Mouse (Mus musculus) embryonic facial prominence, embryonic 15.5 days (tissue): ENCODE measurements at regions not wholly inside any gene's neighbourhood (a gene's known extent, or its start where the extent isn't known, plus 50 kb on each side); places are given as distances from the start of the nearest gene placed in this dataset.
"Not testable (repeated sequence)": the region's sequence is repeated elsewhere in the genome, so short reads cannot be mapped to it uniquely, and the experiment has no call there.

Source experiments
- ATAC-seq: fragments of 200-750 bp; cut with Nextera tagmentation; 2 replicates; pipeline ENCODE4 v1.8.0; 2017; ENCODE audit warnings: low read depth, moderate TSS enrichment; ENCODE audit not compliant: insufficient number of reproducible peaks, low FRiP score, low TSS enrichment
- H3K27ac ChIP-seq: fragments of 300-500 bp; sonication (generic); replicated peaks from 2 replicates; pipeline ENCODE4 v1.5.1; 2015; ENCODE audit warnings: mild to moderate bottlenecking, inconsistent platforms
- H3K27me3 ChIP-seq: fragments of 300-500 bp; sonication (generic); 2 replicates; pipeline ENCODE4 v1.6.1; 2015; ENCODE audit warnings: inconsistent platforms
- H3K36me3 ChIP-seq: fragments of 300-500 bp; sonication (generic); 2 replicates; pipeline ENCODE4 v1.6.1; 2015; ENCODE audit warnings: mild to moderate bottlenecking, inconsistent platforms
- H3K4me1 ChIP-seq: fragments of 300-500 bp; sonication (generic); 2 replicates; pipeline ENCODE4 v1.6.1; 2015; ENCODE audit warnings: inconsistent platforms
- H3K4me2 ChIP-seq: fragments of 300-500 bp; sonication (generic); replicated peaks from 2 replicates; pipeline ENCODE4 v1.6.1; 2015; ENCODE audit warnings: mild to moderate bottlenecking, inconsistent platforms
- H3K4me3 ChIP-seq: fragments of 300-500 bp; sonication (generic); replicated peaks from 2 replicates; pipeline ENCODE4 v1.5.1; 2015; ENCODE audit warnings: mild to moderate bottlenecking, inconsistent platforms
- H3K9ac ChIP-seq: fragments of 300-500 bp; sonication (generic); 2 replicates; pipeline ENCODE4 v1.6.1; 2015; ENCODE audit warnings: inconsistent platforms
- H3K9me3 ChIP-seq: fragments of 300-500 bp; sonication (generic); replicated peaks from 2 replicates; pipeline ENCODE4 v1.6.1; 2016; ENCODE audit warnings: inconsistent platforms
- WGBS: fragments of 180-500 bp; shearing (Covaris S2); methylation state at CpG from one replicate; pipeline ENCODE4 v1.1.7; 2015; 5-methylcytosine and 5-hydroxymethylcytosine counted together

GRCm38 (mm10) chr13:97483681-97484080, 242.8 kb downstream of the Enc1 start:
- no peak overlapping the region for H3K4me3 ChIP-seq
- ATAC-seq = no peak
- no peak overlapping the region for H3K4me2 ChIP-seq
- H3K9ac ChIP-seq = no peak overlapping the region
- peak overlapping the region; percentile 36; the same call in 1 of the 2 replicates for H3K27ac ChIP-seq
- WGBS = 35% methylated on average over 8 of the region's 8 CpGs
- H3K9me3 ChIP-seq = no peaks in the 10 kb centered on the region
- H3K4me1 ChIP-seq = peaks cover 30% of the 10 kb centered on the region
- no peaks in the 10 kb centered on the region for H3K27me3 ChIP-seq
- no peaks in the 10 kb centered on the region for H3K36me3 ChIP-seq

- peaks cover 18% of the 10 kb centered on the region for H3K4me1 ChIP-seq
- H3K9me3 ChIP-seq = no peaks in the 10 kb centered on the region
- ATAC-seq = no peak
- no peak overlapping the region for H3K4me3 ChIP-seq
- no peaks in the 10 kb centered on the region for H3K36me3 ChIP-seq
- no peak overlapping the region for H3K9ac ChIP-seq
- WGBS = 93% methylated on average over 3 of the region's 3 CpGs
- no peak overlapping the region for H3K27ac ChIP-seq
- H3K27me3 ChIP-seq = no peaks in the 10 kb centered on the region
- no peak overlapping the region for H3K4me2 ChIP-seq
Observed at GRCm38 (mm10) chr13:97482439-97482946, 241.6 kb downstream of the Enc1 start.

GRCm38 (mm10) chr13:97481259-97481658, 240.4 kb downstream of the Enc1 start:
- WGBS = 84% methylated on average over 2 of the region's 2 CpGs
- no peaks in the 10 kb centered on the region for H3K27me3 ChIP-seq
- peaks cover 15% of the 10 kb centered on the region for H3K4me1 ChIP-seq
- H3K36me3 ChIP-seq = no peaks in the 10 kb centered on the region
- no peak for ATAC-seq
- no peak overlapping the region for H3K4me3 ChIP-seq
- H3K27ac ChIP-seq = no peak overlapping the region
- H3K4me2 ChIP-seq = no peak overlapping the region
- no peaks in the 10 kb centered on the region for H3K9me3 ChIP-seq
- no peak overlapping the region for H3K9ac ChIP-seq

- Histone ChIP-seq H3K36me3 (no peaks in the 10 kb centered on the region), H3K4me3 (no peak overlapping the region), H3K27ac (no peak overlapping the region), H3K4me2 (no peak overlapping the region), H3K4me1 (peaks cover 5% of the 10 kb centered on the region), H3K9ac (no peak overlapping the region), H3K9me3 (no peaks in the 10 kb centered on the region), H3K27me3 (no peaks in the 10 kb centered on the region)
- WGBS = 85% methylated on average over 10 of the region's 10 CpGs
- no peak for ATAC-seq
Observed at GRCm38 (mm10) chr13:97479066-97479586, 238.2 kb downstream of the Enc1 start.

GRCm38 (mm10) chr13:97473971-97474365, 233.1 kb downstream of the Enc1 start:
- no peak overlapping the region for H3K27ac ChIP-seq
- peaks cover 13% of the 10 kb centered on the region; the same call in 1 of the 2 replicates for H3K4me1 ChIP-seq
- no peak for ATAC-seq
- H3K4me2 ChIP-seq = no peak overlapping the region
- no peaks in the 10 kb centered on the region for H3K27me3 ChIP-seq
- no peak overlapping the region for H3K4me3 ChIP-seq
- no peak overlapping the region for H3K9ac ChIP-seq
- H3K9me3 ChIP-seq = no peaks in the 10 kb centered on the region
- H3K36me3 ChIP-seq = no peaks in the 10 kb centered on the region
- WGBS = 58% methylated on average over 3 of the region's 3 CpGs

- 82% methylated on average over 7 of the region's 7 CpGs for WGBS
- Histone ChIP-seq H3K4me2 (no peak overlapping the region), H3K4me3 (no peak overlapping the region), H3K4me1 (peaks cover 15% of the 10 kb centered on the region; the same call in 1 of the 2 replicates), H3K9ac (no peak overlapping the region), H3K9me3 (no peaks in the 10 kb centered on the region), H3K27me3 (no peaks in the 10 kb centered on the region), H3K27ac (no peak overlapping the region), H3K36me3 (no peaks in the 10 kb centered on the region)
- no peak for ATAC-seq
Observed at GRCm38 (mm10) chr13:97473256-97473970, 232.5 kb downstream of the Enc1 start.

GRCm38 (mm10) chr13:97469999-97470398, 229.1 kb downstream of the Enc1 start:
- peaks cover 15% of the 10 kb centered on the region; the same call in 1 of the 2 replicates for H3K4me1 ChIP-seq
- H3K27me3 ChIP-seq = no peaks in the 10 kb centered on the region
- WGBS = 36% methylated on average over 10 of the region's 10 CpGs
- H3K9me3 ChIP-seq = no peaks in the 10 kb centered on the region
- ATAC-seq = 0 out of 2 replicates have a peak, but pooled peaks have one; percentile 15
- H3K36me3 ChIP-seq = no peaks in the 10 kb centered on the region
- H3K4me3 ChIP-seq = no peak overlapping the region
- no peak overlapping the region for H3K27ac ChIP-seq
- no peak overlapping the region for H3K9ac ChIP-seq
- H3K4me2 ChIP-seq = no peak overlapping the region

- no peaks in the 10 kb centered on the region for H3K9me3 ChIP-seq
- peaks cover 15% of the 10 kb centered on the region; the same call in 1 of the 2 replicates for H3K4me1 ChIP-seq
- no peak for ATAC-seq
- H3K4me2 ChIP-seq = no peak overlapping the region
- H3K27ac ChIP-seq = no peak overlapping the region
- no peak overlapping the region for H3K4me3 ChIP-seq
- H3K36me3 ChIP-seq = no peaks in the 10 kb centered on the region
- 62% methylated on average over 10 of the region's 10 CpGs for WGBS
- H3K9ac ChIP-seq = no peak overlapping the region
- H3K27me3 ChIP-seq = no peaks in the 10 kb centered on the region
Observed at GRCm38 (mm10) chr13:97468874-97469593, 228.1 kb downstream of the Enc1 start.

- WGBS = 88% methylated on average over 1 of the region's 1 CpGs
- not testable (repeated sequence) for H3K4me3 ChIP-seq, H3K27me3 ChIP-seq, ATAC-seq, H3K4me2 ChIP-seq, H3K9ac ChIP-seq, H3K36me3 ChIP-seq, H3K27ac ChIP-seq, H3K9me3 ChIP-seq
- H3K4me1 ChIP-seq = peaks cover 15% of the 10 kb centered on the region; the same call in 1 of the 2 replicates
Observed at GRCm38 (mm10) chr13:97466585-97466984, 225.7 kb downstream of the Enc1 start.

GRCm38 (mm10) chr13:97463798-97464197, 222.9 kb downstream of the Enc1 start:
- WGBS = 88% methylated on average over 8 of the region's 8 CpGs
- ATAC-seq = no peak
- H3K27me3 ChIP-seq = no peaks in the 10 kb centered on the region
- no peak overlapping the region for H3K4me3 ChIP-seq
- H3K27ac ChIP-seq = no peak overlapping the region
- H3K9ac ChIP-seq = no peak overlapping the region
- H3K36me3 ChIP-seq = no peaks in the 10 kb centered on the region
- no peak overlapping the region for H3K4me2 ChIP-seq
- H3K4me1 ChIP-seq = 0 out of 2 replicates have a peak, but pooled peaks cover under 1% of the 10 kb centered on the region
- no peaks in the 10 kb centered on the region for H3K9me3 ChIP-seq

- 0 out of 2 replicates have a peak overlapping the region, but pooled peaks have one; percentile 55 for H3K27ac ChIP-seq
- 50% methylated on average over 2 of the region's 2 CpGs for WGBS
- ATAC-seq = no peak
Observed at GRCm38 (mm10) chr13:97462884-97463235, 222.0 kb downstream of the Enc1 start.

More at GRCm38 (mm10) chr13:97462884-97463235, 222.0 kb downstream of the Enc1 start:
- no peak overlapping the region for H3K4me3 ChIP-seq
- H3K9me3 ChIP-seq = no peaks in the 10 kb centered on the region
- no peaks in the 10 kb centered on the region for H3K4me1 ChIP-seq
- no peaks in the 10 kb centered on the region for H3K27me3 ChIP-seq
- no peak overlapping the region for H3K4me2 ChIP-seq
- no peaks in the 10 kb centered on the region for H3K36me3 ChIP-seq
- no peak overlapping the region for H3K9ac ChIP-seq
